Mouse (Mus musculus): ENCODE data around the gene Mpped1. TPM values are rescaled to one million over a fixed set of nuclear protein-coding genes. Genes with fewer than 3 reads are reported as not detected.

The Mpped1 gene
- polyA plus RNA-seq, 1 experiment from 2014 or later = 39.2 TPM

GRCm38 (mm10) chr15:83777476-83777875, 1.8 kb upstream of the Mpped1 start:
- 76% methylated on average over 6 of the region's 6 CpGs for WGBS
- peaks cover 17% of the 10 kb centered on the region for H3K4me1 ChIP-seq (replicated peaks; ENCODE audit: control insufficient read depth, insufficient read depth, low read length)

DNA sequence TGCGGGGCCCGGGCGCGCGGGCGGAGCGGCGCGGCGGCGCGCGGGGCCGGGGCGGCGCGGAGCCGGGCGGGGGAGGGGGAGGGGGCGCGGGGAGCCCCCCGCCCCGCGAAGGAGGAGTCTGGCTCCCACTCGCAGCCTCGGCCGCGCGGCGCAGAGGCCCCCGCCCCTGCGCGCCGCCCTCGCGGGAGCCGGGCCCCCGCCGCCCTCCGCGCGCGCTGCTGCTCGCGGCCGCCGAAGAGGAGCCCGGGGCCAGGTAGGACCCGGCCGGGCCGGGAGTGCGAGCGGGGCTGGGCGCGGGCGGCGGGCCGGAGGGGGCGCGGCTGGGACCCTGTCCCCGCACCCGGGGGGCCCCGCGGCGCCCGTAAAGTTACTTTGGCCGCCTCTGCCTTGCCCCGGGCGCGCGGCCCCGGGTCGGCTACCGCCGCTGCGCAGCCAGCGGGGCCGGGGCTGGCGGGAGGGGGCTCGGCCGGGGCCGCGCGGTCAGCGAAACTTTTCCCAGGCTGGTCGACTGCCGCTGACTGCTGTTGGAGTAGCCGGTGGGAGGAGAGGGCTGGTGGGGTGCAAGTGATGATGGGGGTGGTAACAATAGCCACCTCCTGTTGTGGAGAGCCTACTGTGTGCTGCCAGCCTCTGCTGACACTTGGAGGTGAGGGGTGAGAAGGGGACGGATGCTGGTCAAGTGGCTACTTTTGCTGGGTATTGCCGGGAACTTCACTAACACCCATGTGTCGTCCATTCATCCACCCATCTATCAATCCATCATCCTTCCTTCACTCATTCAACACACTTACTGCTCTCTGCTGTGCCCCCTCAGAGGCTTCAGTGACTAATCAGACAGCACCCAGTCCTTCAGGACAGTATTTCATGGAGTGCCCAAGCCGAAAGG, 831 bp downstream of the Mpped1 start:
- Histone ChIP-seq H3K4me1 (replicated peaks; ENCODE audit: control insufficient read depth, insufficient read depth, low read length) (peaks cover 18% of the 10 kb centered on the region), H3K36me3 (ENCODE audit: control insufficient read depth, insufficient read depth, low read length) (no peaks in the 10 kb centered on the region), H3K9ac (ENCODE audit: low read length) (peak overlapping the region; percentile 92), H3K9me3 (ENCODE audit: control insufficient read depth, low read length) (no peaks in the 10 kb centered on the region), H3K27ac (ENCODE audit: low read depth, low read length) (peak overlapping the region; percentile 46), H3K4me2 (ENCODE audit: low read depth, low read length, severe bottlenecking) (peak overlapping the region; percentile 81), H3K27me3 (ENCODE audit: control insufficient read depth, insufficient read depth, low read length) (peaks cover 3% of the 10 kb centered on the region; the same call in 1 of the 2 replicates), H3K4me3 (ENCODE audit: low read depth, low read length) (peak overlapping the region; percentile 76)
- ATAC-seq (replicated peaks; ENCODE audit: low FRiP score) = no peak; the same call in 1 of the 2 replicates
- 3% methylated on average over 59 of the region's 92 CpGs for WGBS
- DNase-seq (ENCODE audit: low spot score) = peak; percentile 68

More at GRCm38 (mm10) chr15:83777476-83777875, 1.8 kb upstream of the Mpped1 start:
- DNase-seq (ENCODE audit: low spot score) (no peak), ATAC-seq (replicated peaks; ENCODE audit: low FRiP score) (no peak)
- Histone ChIP-seq H3K4me2 (ENCODE audit: low read depth, low read length, severe bottlenecking) (no peak overlapping the region), H3K36me3 (ENCODE audit: control insufficient read depth, insufficient read depth, low read length) (no peaks in the 10 kb centered on the region), H3K9ac (ENCODE audit: low read length) (no peak overlapping the region), H3K9me3 (ENCODE audit: control insufficient read depth, low read length) (no peaks in the 10 kb centered on the region), H3K27me3 (ENCODE audit: control insufficient read depth, insufficient read depth, low read length) (peaks cover 3% of the 10 kb centered on the region; the same call in 1 of the 2 replicates), H3K4me3 (ENCODE audit: low read depth, low read length) (no peak overlapping the region), H3K27ac (ENCODE audit: low read depth, low read length) (no peak overlapping the region)

GRCm38 (mm10) chr15:83781304-83781703, 2.0 kb downstream of the Mpped1 start:
- no peaks in the 10 kb centered on the region for H3K36me3 ChIP-seq (ENCODE audit: control insufficient read depth, insufficient read depth, low read length)
- 53% methylated on average over 11 of the region's 11 CpGs for WGBS
- ATAC-seq (replicated peaks; ENCODE audit: low FRiP score) (no peak), DNase-seq (ENCODE audit: low spot score) (no peak)
- H3K4me2 ChIP-seq (ENCODE audit: low read depth, low read length, severe bottlenecking) = peak overlapping the region; percentile 81
- H3K9me3 ChIP-seq (ENCODE audit: control insufficient read depth, low read length) = no peaks in the 10 kb centered on the region
- H3K27me3 ChIP-seq (ENCODE audit: control insufficient read depth, insufficient read depth, low read length) = peaks cover 3% of the 10 kb centered on the region; the same call in 1 of the 2 replicates
- H3K9ac ChIP-seq (ENCODE audit: low read length) = peak overlapping the region; percentile 44
- peaks cover 18% of the 10 kb centered on the region for H3K4me1 ChIP-seq (replicated peaks; ENCODE audit: control insufficient read depth, insufficient read depth, low read length)
- H3K27ac ChIP-seq (ENCODE audit: low read depth, low read length) = no peak overlapping the region
- H3K4me3 ChIP-seq (ENCODE audit: low read depth, low read length) = peak overlapping the region; percentile 76

DNA sequence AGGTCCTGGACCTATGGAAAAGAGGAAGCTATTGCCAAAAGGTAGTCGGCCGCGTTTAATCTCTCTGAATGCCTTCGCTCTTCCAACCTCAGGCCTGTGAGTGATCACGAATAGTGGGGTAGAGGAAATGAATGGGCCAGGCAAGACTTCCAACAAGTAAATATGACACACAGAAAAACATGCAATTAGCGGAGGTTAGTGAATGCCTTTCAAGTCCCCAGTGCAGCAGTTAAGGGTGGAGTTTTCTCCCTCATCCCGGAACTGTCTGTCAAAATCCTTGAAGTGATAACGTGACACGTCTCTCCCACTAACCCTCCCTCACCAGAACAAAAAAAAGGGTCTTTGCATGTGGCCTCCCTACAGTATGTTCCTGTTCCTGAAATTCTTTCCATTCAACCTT, 3.0 kb downstream of the Mpped1 start:
- Histone ChIP-seq H3K4me1 (replicated peaks; ENCODE audit: control insufficient read depth, insufficient read depth, low read length) (peaks cover 18% of the 10 kb centered on the region), H3K36me3 (ENCODE audit: control insufficient read depth, insufficient read depth, low read length) (no peaks in the 10 kb centered on the region), H3K27ac (ENCODE audit: low read depth, low read length) (0 out of 2 replicates have a peak overlapping the region, but pooled peaks have one; percentile 25), H3K4me2 (ENCODE audit: low read depth, low read length, severe bottlenecking) (peak overlapping the region; percentile 81; the same call in 1 of the 2 replicates), H3K27me3 (ENCODE audit: control insufficient read depth, insufficient read depth, low read length) (peaks cover 3% of the 10 kb centered on the region; the same call in 1 of the 2 replicates), H3K4me3 (ENCODE audit: low read depth, low read length) (no peak overlapping the region), H3K9ac (ENCODE audit: low read length) (peak overlapping the region; percentile 16; the same call in 1 of the 2 replicates), H3K9me3 (ENCODE audit: control insufficient read depth, low read length) (no peaks in the 10 kb centered on the region)
- WGBS = 28% methylated on average over 9 of the region's 9 CpGs
- peak; percentile 25; the same call in 1 of the 2 replicates for ATAC-seq (replicated peaks; ENCODE audit: low FRiP score)
- DNase-seq (ENCODE audit: low spot score) = no peak

DNA sequence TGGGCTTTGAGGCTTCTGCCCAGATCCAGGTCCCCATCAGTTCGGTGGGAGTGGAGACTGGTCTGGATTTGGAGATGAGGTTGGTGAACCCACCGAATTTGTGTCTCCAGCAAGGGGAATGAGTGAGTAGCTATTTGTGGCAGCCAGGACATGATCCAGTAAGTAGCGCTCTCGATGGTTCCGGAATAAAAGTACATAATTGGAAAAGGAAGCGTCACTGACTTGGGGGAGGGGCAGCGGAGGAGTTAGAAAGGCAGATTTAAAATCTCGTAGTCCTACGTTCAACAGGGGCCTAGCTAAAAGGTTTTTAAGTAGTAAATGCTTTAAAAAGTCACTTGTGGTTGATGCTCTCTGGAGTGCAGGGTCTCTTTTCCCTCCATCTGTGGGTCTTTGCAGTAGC, 5.5 kb downstream of the Mpped1 start:
- Histone ChIP-seq H3K27ac (ENCODE audit: low read depth, low read length) (no peak overlapping the region), H3K36me3 (ENCODE audit: control insufficient read depth, insufficient read depth, low read length) (no peaks in the 10 kb centered on the region), H3K4me2 (ENCODE audit: low read depth, low read length, severe bottlenecking) (no peak overlapping the region), H3K4me3 (ENCODE audit: low read depth, low read length) (no peak overlapping the region), H3K27me3 (ENCODE audit: control insufficient read depth, insufficient read depth, low read length) (no peaks in the 10 kb centered on the region), H3K9ac (ENCODE audit: low read length) (no peak overlapping the region), H3K4me1 (replicated peaks; ENCODE audit: control insufficient read depth, insufficient read depth, low read length) (peaks cover 18% of the 10 kb centered on the region), H3K9me3 (ENCODE audit: control insufficient read depth, low read length) (no peaks in the 10 kb centered on the region)
- 69% methylated on average over 9 of the region's 9 CpGs for WGBS
- no peak for ATAC-seq (replicated peaks; ENCODE audit: low FRiP score)
- DNase-seq (ENCODE audit: low spot score) = no peak

GRCm38 (mm10) chr15:83789046-83789445, 9.8 kb downstream of the Mpped1 start:
- H3K4me3 ChIP-seq (ENCODE audit: low read depth, low read length) = no peak overlapping the region
- no peaks in the 10 kb centered on the region for H3K36me3 ChIP-seq (ENCODE audit: control insufficient read depth, insufficient read depth, low read length)
- DNase-seq (ENCODE audit: low spot score) (no peak), ATAC-seq (replicated peaks; ENCODE audit: low FRiP score) (no peak)
- 87% methylated on average over 9 of the region's 9 CpGs for WGBS
- no peaks in the 10 kb centered on the region for H3K27me3 ChIP-seq (ENCODE audit: control insufficient read depth, insufficient read depth, low read length)
- no peak overlapping the region for H3K27ac ChIP-seq (ENCODE audit: low read depth, low read length)
- H3K4me1 ChIP-seq (replicated peaks; ENCODE audit: control insufficient read depth, insufficient read depth, low read length) = no peaks in the 10 kb centered on the region
- H3K4me2 ChIP-seq (ENCODE audit: low read depth, low read length, severe bottlenecking) = no peak overlapping the region
- H3K9ac ChIP-seq (ENCODE audit: low read length) = no peak overlapping the region
- no peaks in the 10 kb centered on the region for H3K9me3 ChIP-seq (ENCODE audit: control insufficient read depth, low read length)

- H3K4me3 ChIP-seq (ENCODE audit: low read depth, low read length) = no peak overlapping the region
- H3K4me2 ChIP-seq (ENCODE audit: low read depth, low read length, severe bottlenecking) = no peak overlapping the region
- DNase-seq (ENCODE audit: low spot score) = no peak
- no peaks in the 10 kb centered on the region for H3K9me3 ChIP-seq (ENCODE audit: control insufficient read depth, low read length)
- 55% methylated on average over 7 of the region's 7 CpGs for WGBS
- H3K27me3 ChIP-seq (ENCODE audit: control insufficient read depth, insufficient read depth, low read length) = no peaks in the 10 kb centered on the region
- no peak overlapping the region for H3K9ac ChIP-seq (ENCODE audit: low read length)
- H3K4me1 ChIP-seq (replicated peaks; ENCODE audit: control insufficient read depth, insufficient read depth, low read length) = 0 out of 2 replicates have a peak, but pooled peaks cover 1% of the 10 kb centered on the region
- H3K27ac ChIP-seq (ENCODE audit: low read depth, low read length) = no peak overlapping the region
- no peaks in the 10 kb centered on the region for H3K36me3 ChIP-seq (ENCODE audit: control insufficient read depth, insufficient read depth, low read length)
- no peak for ATAC-seq (replicated peaks; ENCODE audit: low FRiP score)
Measured at GRCm38 (mm10) chr15:83796924-83797323, 17.7 kb downstream of the Mpped1 start.

GRCm38 (mm10) chr15:83798964-83799363, 19.7 kb downstream of the Mpped1 start:
- H3K27ac ChIP-seq (ENCODE audit: low read depth, low read length) = no peak overlapping the region
- H3K9ac ChIP-seq (ENCODE audit: low read length) = no peak overlapping the region
- no peaks in the 10 kb centered on the region for H3K27me3 ChIP-seq (ENCODE audit: control insufficient read depth, insufficient read depth, low read length)
- WGBS = 86% methylated on average over 11 of the region's 11 CpGs
- no peaks in the 10 kb centered on the region for H3K36me3 ChIP-seq (ENCODE audit: control insufficient read depth, insufficient read depth, low read length)
- no peak overlapping the region for H3K4me3 ChIP-seq (ENCODE audit: low read depth, low read length)
- no peak for DNase-seq (ENCODE audit: low spot score)
- no peak overlapping the region for H3K4me2 ChIP-seq (ENCODE audit: low read depth, low read length, severe bottlenecking)
- H3K9me3 ChIP-seq (ENCODE audit: control insufficient read depth, low read length) = no peaks in the 10 kb centered on the region
- no peak for ATAC-seq (replicated peaks; ENCODE audit: low FRiP score)
- H3K4me1 ChIP-seq (replicated peaks; ENCODE audit: control insufficient read depth, insufficient read depth, low read length) = 0 out of 2 replicates have a peak, but pooled peaks cover 1% of the 10 kb centered on the region
